Mouse (Mus musculus): ENCODE data around the gene Nars2. TPM values are rescaled to one million over a fixed set of nuclear protein-coding genes. Genes with fewer than 3 reads are reported as not detected.

Gene Nars2
- polyA plus RNA-seq, 1 experiment from 2014 or later = 22.0 TPM

GRCm38 (mm10) chr7:97074974-97075373 lies 123.7 kb downstream of the Nars2 start:
- 86% methylated on average over 1 of the region's 1 CpGs for WGBS
- Histone ChIP-seq H3K4me2 (ENCODE audit: low read depth, low read length) (no peak overlapping the region), H3K4me1 (ENCODE audit: control insufficient read depth, insufficient read depth, low read length) (peaks cover 3% of the 10 kb centered on the region; the same call in 1 of the 2 replicates), H3K9ac (ENCODE audit: low read length) (no peak overlapping the region), H3K27me3 (ENCODE audit: control insufficient read depth, insufficient read depth, low read length) (no peaks in the 10 kb centered on the region), H3K36me3 (ENCODE audit: control insufficient read depth, insufficient read depth) (no peaks in the 10 kb centered on the region), H3K27ac (ENCODE audit: low read length) (no peak overlapping the region), H3K9me3 (replicated peaks; ENCODE audit: control insufficient read depth, low read length) (no peaks in the 10 kb centered on the region), H3K4me3 (ENCODE audit: low read length) (no peak overlapping the region)
- no peak; the same call in 1 of the 2 replicates for ATAC-seq (replicated peaks; ENCODE audit: extremely low read depth, insufficient read depth, low FRiP score)

GRCm38 (mm10) chr7:97076977-97077376 lies 125.7 kb downstream of the Nars2 start:
- Histone ChIP-seq H3K27me3 (ENCODE audit: control insufficient read depth, insufficient read depth, low read length) (no peaks in the 10 kb centered on the region), H3K4me1 (ENCODE audit: control insufficient read depth, insufficient read depth, low read length) (peaks cover 3% of the 10 kb centered on the region; the same call in 1 of the 2 replicates), H3K4me2 (ENCODE audit: low read depth, low read length) (no peak overlapping the region), H3K4me3 (ENCODE audit: low read length) (no peak overlapping the region), H3K9ac (ENCODE audit: low read length) (no peak overlapping the region), H3K36me3 (ENCODE audit: control insufficient read depth, insufficient read depth) (no peaks in the 10 kb centered on the region), H3K9me3 (replicated peaks; ENCODE audit: control insufficient read depth, low read length) (no peaks in the 10 kb centered on the region), H3K27ac (ENCODE audit: low read length) (no peak overlapping the region)
- ATAC-seq (replicated peaks; ENCODE audit: extremely low read depth, insufficient read depth, low FRiP score) = no peak

GRCm38 (mm10) chr7:97078685-97079084 lies 127.4 kb downstream of the Nars2 start:
- Histone ChIP-seq H3K4me1 (ENCODE audit: control insufficient read depth, insufficient read depth, low read length) (peaks cover 12% of the 10 kb centered on the region), H3K27ac (ENCODE audit: low read length) (no peak overlapping the region), H3K4me3 (ENCODE audit: low read length) (no peak overlapping the region), H3K27me3 (ENCODE audit: control insufficient read depth, insufficient read depth, low read length) (no peaks in the 10 kb centered on the region), H3K36me3 (ENCODE audit: control insufficient read depth, insufficient read depth) (no peaks in the 10 kb centered on the region), H3K9me3 (replicated peaks; ENCODE audit: control insufficient read depth, low read length) (no peaks in the 10 kb centered on the region), H3K4me2 (ENCODE audit: low read depth, low read length) (no peak overlapping the region), H3K9ac (ENCODE audit: low read length) (no peak overlapping the region)
- WGBS = 41% methylated on average over 4 of the region's 4 CpGs
- no peak for ATAC-seq (replicated peaks; ENCODE audit: extremely low read depth, insufficient read depth, low FRiP score)

GRCm38 (mm10) chr7:97079145-97079544 lies 127.8 kb downstream of the Nars2 start:
- Histone ChIP-seq H3K36me3 (ENCODE audit: control insufficient read depth, insufficient read depth) (no peaks in the 10 kb centered on the region), H3K4me1 (ENCODE audit: control insufficient read depth, insufficient read depth, low read length) (peaks cover 16% of the 10 kb centered on the region), H3K27me3 (ENCODE audit: control insufficient read depth, insufficient read depth, low read length) (no peaks in the 10 kb centered on the region), H3K27ac (ENCODE audit: low read length) (no peak overlapping the region), H3K4me2 (ENCODE audit: low read depth, low read length) (no peak overlapping the region), H3K4me3 (ENCODE audit: low read length) (no peak overlapping the region), H3K9ac (ENCODE audit: low read length) (no peak overlapping the region), H3K9me3 (replicated peaks; ENCODE audit: control insufficient read depth, low read length) (no peaks in the 10 kb centered on the region)
- 12% methylated on average over 6 of the region's 6 CpGs for WGBS
- ATAC-seq (replicated peaks; ENCODE audit: extremely low read depth, insufficient read depth, low FRiP score) = no peak

- ATAC-seq (replicated peaks; ENCODE audit: extremely low read depth, insufficient read depth, low FRiP score) = no peak
- Histone ChIP-seq H3K27me3 (ENCODE audit: control insufficient read depth, insufficient read depth, low read length) (no peaks in the 10 kb centered on the region), H3K4me3 (ENCODE audit: low read length) (no peak overlapping the region), H3K9me3 (replicated peaks; ENCODE audit: control insufficient read depth, low read length) (no peaks in the 10 kb centered on the region), H3K27ac (ENCODE audit: low read length) (peak overlapping the region; percentile 13; the same call in 1 of the 2 replicates), H3K4me1 (ENCODE audit: control insufficient read depth, insufficient read depth, low read length) (peaks cover 19% of the 10 kb centered on the region), H3K4me2 (ENCODE audit: low read depth, low read length) (no peak overlapping the region), H3K9ac (ENCODE audit: low read length) (no peak overlapping the region), H3K36me3 (ENCODE audit: control insufficient read depth, insufficient read depth) (no peaks in the 10 kb centered on the region)
- 63% methylated on average over 4 of the region's 4 CpGs for WGBS
Measured at GRCm38 (mm10) chr7:97079651-97080365, 128.5 kb downstream of the Nars2 start.

- Histone ChIP-seq H3K4me3 (ENCODE audit: low read length) (peak overlapping the region; percentile 90), H3K4me2 (ENCODE audit: low read depth, low read length) (peak overlapping the region; percentile 68), H3K9ac (ENCODE audit: low read length) (peak overlapping the region; percentile 92), H3K4me1 (ENCODE audit: control insufficient read depth, insufficient read depth, low read length) (peaks cover 19% of the 10 kb centered on the region), H3K27me3 (ENCODE audit: control insufficient read depth, insufficient read depth, low read length) (no peaks in the 10 kb centered on the region), H3K36me3 (ENCODE audit: control insufficient read depth, insufficient read depth) (no peaks in the 10 kb centered on the region), H3K27ac (ENCODE audit: low read length) (peak overlapping the region; percentile 84), H3K9me3 (replicated peaks; ENCODE audit: control insufficient read depth, low read length) (no peaks in the 10 kb centered on the region)
- 39% methylated on average over 4 of the region's 4 CpGs for WGBS
- ATAC-seq (replicated peaks; ENCODE audit: extremely low read depth, insufficient read depth, low FRiP score) = no peak
Measured at GRCm38 (mm10) chr7:97080621-97081241, 129.4 kb downstream of the Nars2 start.

GRCm38 (mm10) chr7:97081242-97081958 lies 130.1 kb downstream of the Nars2 start, which contains the start of gene Gab2:
Gab2 (plus strand) TSS chr7:97081586.
- H3K9me3 ChIP-seq (replicated peaks; ENCODE audit: control insufficient read depth, low read length) = no peaks in the 10 kb centered on the region
- H3K27ac ChIP-seq (ENCODE audit: low read length) = peak within 1 kb of the TSS; percentile 91
- H3K27me3 ChIP-seq (ENCODE audit: control insufficient read depth, insufficient read depth, low read length) = no peaks in the 10 kb centered on the region
- peaks cover 19% of the 10 kb centered on the region for H3K4me1 ChIP-seq (ENCODE audit: control insufficient read depth, insufficient read depth, low read length)
- peak within 1 kb of the TSS; percentile 92 for H3K9ac ChIP-seq (ENCODE audit: low read length)
- WGBS = under 1% methylated on average over 79 of the region's 83 CpGs
- H3K4me2 ChIP-seq (ENCODE audit: low read depth, low read length) = peak within 1 kb of the TSS; percentile 68
- ATAC-seq (replicated peaks; ENCODE audit: extremely low read depth, insufficient read depth, low FRiP score) = peak; percentile 74
- no peaks in the 10 kb centered on the region for H3K36me3 ChIP-seq (ENCODE audit: control insufficient read depth, insufficient read depth)
- H3K4me3 ChIP-seq (ENCODE audit: low read length) = peak within 1 kb of the TSS; percentile 90

GRCm38 (mm10) chr7:97081959-97082218 lies 130.6 kb downstream of the Nars2 start:
- H3K36me3 ChIP-seq (ENCODE audit: control insufficient read depth, insufficient read depth) = no peaks in the 10 kb centered on the region
- H3K27me3 ChIP-seq (ENCODE audit: control insufficient read depth, insufficient read depth, low read length) = no peaks in the 10 kb centered on the region
- ATAC-seq (replicated peaks; ENCODE audit: extremely low read depth, insufficient read depth, low FRiP score) = no peak; the same call in 1 of the 2 replicates
- peaks cover 19% of the 10 kb centered on the region for H3K4me1 ChIP-seq (ENCODE audit: control insufficient read depth, insufficient read depth, low read length)
- peak overlapping the region; percentile 91 for H3K27ac ChIP-seq (ENCODE audit: low read length)
- WGBS = 1% methylated on average over 38 of the region's 38 CpGs
- peak overlapping the region; percentile 90 for H3K4me3 ChIP-seq (ENCODE audit: low read length)
- H3K9ac ChIP-seq (ENCODE audit: low read length) = peak overlapping the region; percentile 92
- H3K9me3 ChIP-seq (replicated peaks; ENCODE audit: control insufficient read depth, low read length) = no peaks in the 10 kb centered on the region
- peak overlapping the region; percentile 68 for H3K4me2 ChIP-seq (ENCODE audit: low read depth, low read length)

All from heart, embryonic 16.5 days (tissue).